Mouse (Mus musculus): ENCODE data around the gene Slc35g3. TPM values are rescaled to one million over a fixed set of nuclear protein-coding genes. Genes with fewer than 3 reads are reported as not detected.

The Slc35g3 gene
- not detected in 4 replicates for total RNA-seq (2023)

DNA sequence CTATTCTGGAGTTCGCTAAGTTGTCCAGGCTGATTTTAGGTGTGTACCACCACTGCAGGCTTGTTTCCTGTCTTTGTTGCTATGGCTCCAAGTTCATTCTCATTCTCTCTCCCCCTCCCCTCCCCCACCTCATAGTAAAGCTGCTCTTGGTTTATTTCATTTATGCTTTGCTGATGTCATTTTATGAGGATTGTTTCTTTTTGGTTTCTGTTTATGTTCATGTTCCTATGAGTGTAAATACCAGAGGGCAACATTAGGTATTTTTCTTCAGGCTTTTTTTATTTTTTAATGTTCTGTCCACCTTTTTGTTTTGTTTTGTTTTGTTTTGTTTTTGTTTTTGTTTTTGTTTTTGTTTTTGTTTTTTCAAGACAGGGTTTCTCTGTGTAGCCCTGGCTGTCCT lies at the start of gene Slc35g3:
Gene Slc35g3, minus strand, starts transcription at position 101 of the 400 bp plus-strand sequence.

DNA sequence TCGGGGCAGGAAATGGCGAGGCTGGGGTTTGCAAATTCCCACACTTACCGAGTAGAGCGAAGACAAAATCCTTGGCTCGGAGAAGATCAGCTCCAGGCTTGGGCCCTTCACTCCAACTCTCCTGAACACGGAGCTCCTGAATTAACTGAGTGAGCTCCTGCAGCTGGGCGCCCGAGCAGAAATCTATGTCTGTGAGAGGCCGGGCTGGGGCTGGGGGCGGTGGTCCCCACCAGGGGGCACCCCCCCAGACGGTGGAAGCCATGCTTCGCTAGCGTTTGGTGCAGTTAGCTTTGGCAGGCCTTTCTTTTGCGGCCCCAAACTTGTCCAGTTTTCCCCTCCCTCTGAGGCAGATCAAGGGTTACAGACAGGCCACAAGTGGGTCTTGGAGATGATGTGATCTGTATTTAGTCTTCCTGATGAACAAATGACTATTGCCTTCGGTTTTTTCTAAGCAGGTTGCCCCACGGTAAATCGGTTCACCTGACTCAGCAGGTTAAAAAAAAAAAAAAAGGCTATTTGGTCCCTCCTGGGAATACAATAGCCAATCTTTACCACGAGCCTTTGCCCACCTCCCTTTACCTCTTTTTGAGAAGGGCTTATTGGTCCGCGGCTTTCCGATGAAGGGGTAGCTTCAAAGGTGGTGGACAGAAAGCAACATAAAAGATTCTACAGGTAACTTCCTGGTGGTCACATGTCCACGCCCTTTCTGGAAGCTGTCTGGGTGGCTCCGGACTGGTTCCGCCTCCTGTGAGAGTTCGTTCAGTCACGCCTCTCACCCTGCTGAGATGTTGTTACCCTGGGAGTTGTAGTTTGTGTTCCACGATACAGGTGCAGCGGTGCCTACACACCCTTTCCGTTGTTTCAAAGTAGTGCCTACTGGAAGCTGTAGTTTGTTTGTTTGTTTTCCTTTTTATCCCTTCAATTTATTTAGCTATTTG lies 43.5 kb upstream of the Slc35g3 start, which contains the start of gene Tmem102:
Gene Tmem102, minus strand, starts transcription at position 653 of the 938 bp plus-strand sequence.

GRCm38 (mm10) chr11:69801379-69801977 lies 39.7 kb upstream of the Slc35g3 start, which contains the start of gene Fgf11:
Fgf11 (minus strand) TSS chr11:69801857.

DNA sequence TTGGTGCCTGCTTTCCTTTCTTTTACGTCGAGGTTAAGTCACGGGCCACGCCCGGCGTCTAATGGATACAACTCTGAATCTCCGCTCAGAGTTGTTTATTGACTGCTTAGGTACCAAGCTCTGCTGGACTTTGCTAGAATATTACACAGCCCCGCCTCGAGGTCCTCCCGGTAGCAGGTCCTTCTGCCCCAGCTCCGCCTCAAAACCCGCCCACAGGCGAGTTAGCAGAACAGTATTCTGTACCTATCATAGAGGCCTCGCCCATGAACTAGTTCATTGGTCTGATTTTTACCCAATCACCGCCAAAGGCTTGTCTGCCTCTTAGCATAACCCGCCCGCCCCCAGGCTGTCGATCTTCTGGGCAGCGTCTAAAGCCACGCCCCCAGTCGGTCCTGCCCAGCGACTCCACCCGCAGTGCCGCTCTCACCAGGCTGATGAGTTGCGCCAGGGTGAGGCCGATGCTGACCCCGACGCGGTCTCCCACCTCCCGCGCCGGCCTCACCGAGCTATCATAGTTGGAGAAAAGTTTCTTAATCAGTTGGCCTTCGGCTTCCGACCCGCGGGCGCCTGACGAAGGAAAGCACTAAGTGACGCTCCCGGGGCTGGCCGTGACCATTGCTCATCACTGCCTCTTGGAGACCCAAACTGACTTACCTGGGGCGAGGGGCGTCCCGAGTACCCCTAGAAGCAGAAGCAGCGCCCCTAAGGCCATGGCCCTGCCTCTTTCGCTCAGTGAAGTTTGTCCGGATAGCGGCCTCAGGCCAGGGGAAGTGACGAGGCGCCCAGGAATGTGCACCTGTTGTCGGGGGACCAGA lies 33.6 kb upstream of the Slc35g3 start, which contains the start of gene Chrnb1:
Gene Chrnb1, minus strand, starts transcription at position 776 of the 815 bp plus-strand sequence.

GRCm38 (mm10) chr11:69765221-69766125 lies 3.7 kb upstream of the Slc35g3 start, which contains the start of gene Zbtb4:
Zbtb4 (plus strand) TSS chr11:69765912.

GRCm38 (mm10) chr11:69758478-69758970 lies 3.2 kb downstream of the Slc35g3 start, which contains the start of gene Polr2a:
Polr2a (minus strand) TSS chr11:69758637.

Other genes with a start within 250 kb of the Slc35g3 start
- gene Dnah2, start 212.9 kb downstream of the Slc35g3 start, total RNA-seq (2023), result 0.03 TPM in 1 of 4 replicates, not detected in the others
- gene Efnb3, start 201.8 kb downstream of the Slc35g3 start, total RNA-seq (2023), result 0.18 to 0.66 TPM (median 0.35 TPM) in 4 replicates
- gene Wrap53, start 181.7 kb downstream of the Slc35g3 start, total RNA-seq (2023), result 11.0 to 15.2 TPM (median 13.1 TPM) in 4 replicates
- gene Trp53, start 181.6 kb downstream of the Slc35g3 start, total RNA-seq (2023), result 122 to 134 TPM (median 130 TPM) in 4 replicates
- 0.26 to 0.67 TPM (median 0.31 TPM) in 3 of 4 replicates, not detected in the other for gene Atp1b2, start 156.0 kb downstream of the Slc35g3 start, total RNA-seq (2023)
- not detected in 4 replicates for gene Shbg, start 144.1 kb downstream of the Slc35g3 start, total RNA-seq (2023)
- not detected in 4 replicates for gene Sat2, start 139.9 kb downstream of the Slc35g3 start, total RNA-seq (2023)
- 73.0 to 86.7 TPM (median 81.7 TPM) in 4 replicates for gene Fxr2, start 129.0 kb downstream of the Slc35g3 start, total RNA-seq (2023)
- gene Sox15, start 106.7 kb downstream of the Slc35g3 start, total RNA-seq (2023), result 0.95 TPM in 1 of 4 replicates, not detected in the others
- gene Mpdu1, start 99.3 kb downstream of the Slc35g3 start, total RNA-seq (2023), result 58.5 to 68.1 TPM (median 64.8 TPM) in 4 replicates
- 13.5 to 15.1 TPM (median 14.6 TPM) in 4 replicates for gene Cd68, start 95.8 kb downstream of the Slc35g3 start, total RNA-seq (2023)
- gene Eif4a1, start 89.5 kb downstream of the Slc35g3 start, total RNA-seq (2023), result 683 to 716 TPM (median 701 TPM) in 4 replicates
- gene Senp3, start 79.9 kb downstream of the Slc35g3 start, total RNA-seq (2023), result 112 to 142 TPM (median 125 TPM) in 4 replicates
- gene Tnfsf13, start 76.2 kb downstream of the Slc35g3 start, total RNA-seq (2023), result not detected in 4 replicates
- 0.40 TPM in 1 of 4 replicates, not detected in the others for gene Tnfsf12, start 66.1 kb downstream of the Slc35g3 start, total RNA-seq (2023)
- 0.56 TPM in 1 of 4 replicates, not detected in the others for gene Tnfsfm13, start 65.9 kb downstream of the Slc35g3 start, total RNA-seq (2023)
- 227 to 251 TPM (median 238 TPM) in 4 replicates for gene Polr2a, start 3.3 kb downstream of the Slc35g3 start, total RNA-seq (2023)
- gene Zbtb4, start 3.9 kb upstream of the Slc35g3 start, total RNA-seq (2023), result 62.1 to 72.6 TPM (median 65.4 TPM) in 4 replicates
- gene Chrnb1, start 34.0 kb upstream of the Slc35g3 start, total RNA-seq (2023), result 7.8 to 14.5 TPM (median 12.0 TPM) in 4 replicates
- gene Fgf11, start 39.9 kb upstream of the Slc35g3 start, total RNA-seq (2023), result 0.21 to 0.22 TPM in 2 of 4 replicates, not detected in the others
- 0.30 TPM in 1 of 4 replicates, not detected in the others for gene Tmem102, start 43.7 kb upstream of the Slc35g3 start, total RNA-seq (2023)
- gene Gm39566, start 53.3 kb upstream of the Slc35g3 start, total RNA-seq (2023), result not detected in 4 replicates
- not detected in 4 replicates for gene Spem2, start 56.5 kb upstream of the Slc35g3 start, total RNA-seq (2023)
- not detected in 4 replicates for gene Spem1, start 60.2 kb upstream of the Slc35g3 start, total RNA-seq (2023)
- 0.27 to 1.5 TPM (median 0.32 TPM) in 4 replicates for gene Nlgn2, start 75.8 kb upstream of the Slc35g3 start, total RNA-seq (2023)
- 29.5 to 37.7 TPM (median 32.6 TPM) in 4 replicates for gene Tmem256, start 76.5 kb upstream of the Slc35g3 start, total RNA-seq (2023)
- gene Plscr3, start 84.4 kb upstream of the Slc35g3 start, total RNA-seq (2023), result 9.9 to 12.6 TPM (median 11.5 TPM) in 4 replicates
- gene Tnk1, start 96.8 kb upstream of the Slc35g3 start, total RNA-seq (2023), result not detected in 4 replicates
- not detected in 4 replicates for gene Tmem95, start 116.0 kb upstream of the Slc35g3 start, total RNA-seq (2023)
- gene Kctd11, start 119.4 kb upstream of the Slc35g3 start, total RNA-seq (2023), result 1.3 to 2.6 TPM (median 2.3 TPM) in 4 replicates
- gene Acap1, start 133.6 kb upstream of the Slc35g3 start, total RNA-seq (2023), result 473 to 501 TPM (median 485 TPM) in 4 replicates
- 1.2 to 3.5 TPM (median 2.0 TPM) in 4 replicates for gene 2810408A11Rik, start 139.0 kb upstream of the Slc35g3 start, total RNA-seq (2023)
- 51.5 to 76.4 TPM (median 73.4 TPM) in 4 replicates for gene Neurl4, start 139.1 kb upstream of the Slc35g3 start, total RNA-seq (2023)
- 144 to 150 TPM (median 147 TPM) in 4 replicates for gene Gps2, start 151.9 kb upstream of the Slc35g3 start, total RNA-seq (2023)
- 337 to 380 TPM (median 350 TPM) in 4 replicates for gene Eif5a, start 160.0 kb upstream of the Slc35g3 start, total RNA-seq (2023)
- gene Ybx2, start 173.8 kb upstream of the Slc35g3 start, total RNA-seq (2023), result not detected in 4 replicates
- not detected in 4 replicates for gene Slc2a4, start 186.2 kb upstream of the Slc35g3 start, total RNA-seq (2023)
- gene Cldn7, start 202.8 kb upstream of the Slc35g3 start, total RNA-seq (2023), result not detected in 4 replicates
- 87.5 to 123 TPM (median 99.1 TPM) in 4 replicates for gene Ctdnep1, start 219.2 kb upstream of the Slc35g3 start, total RNA-seq (2023)
- 49.4 to 55.9 TPM (median 52.5 TPM) in 4 replicates for gene Elp5, start 220.5 kb upstream of the Slc35g3 start, total RNA-seq (2023)
- 285 to 331 TPM (median 318 TPM) in 4 replicates for gene Gabarap, start 229.2 kb upstream of the Slc35g3 start, total RNA-seq (2023)
- 48.3 to 52.7 TPM (median 51.4 TPM) in 4 replicates for gene Phf23, start 233.8 kb upstream of the Slc35g3 start, total RNA-seq (2023)
- gene Dvl2, start 238.6 kb upstream of the Slc35g3 start, total RNA-seq (2023), result 51.2 to 61.3 TPM (median 58.7 TPM) in 4 replicates

All from B cell, adult 62 days (primary cell).